Mouse (Mus musculus): ENCODE data around the gene Deaf1.

The Deaf1 gene

GRCm38 (mm10) chr7:141297926-141298650, 29.4 kb downstream of the Deaf1 start:
- no peak for DNase-seq (ENCODE audit: low spot score in 2 of 2)

GRCm38 (mm10) chr7:141294479-141294878, 33.0 kb downstream of the Deaf1 start:
- no peak for DNase-seq (ENCODE audit: low spot score in 2 of 2)

- DNase-seq (ENCODE audit: low spot score in 2 of 2): peak in 1 of 2 experiments; percentile 34
Observed at GRCm38 (mm10) chr7:141293852-141294471, 33.5 kb downstream of the Deaf1 start.

GRCm38 (mm10) chr7:141292583-141293388, 34.7 kb downstream of the Deaf1 start:
- no peak for DNase-seq (ENCODE audit: low spot score in 2 of 2)

- no peak for DNase-seq (ENCODE audit: low spot score in 2 of 2)
Observed at GRCm38 (mm10) chr7:141291921-141292582, 35.4 kb downstream of the Deaf1 start, which contains the start of gene Drd4. Gene Drd4, plus strand, starts transcription at chr7:141292006.

- DNase-seq (ENCODE audit: low spot score in 2 of 2): no peak
Observed at GRCm38 (mm10) chr7:141288042-141288441, 39.4 kb downstream of the Deaf1 start.

- no peak for DNase-seq (ENCODE audit: low spot score in 2 of 2)
Observed at GRCm38 (mm10) chr7:141282756-141283155, 44.7 kb downstream of the Deaf1 start.

- no peak for DNase-seq (ENCODE audit: low spot score in 2 of 2)
Observed at GRCm38 (mm10) chr7:141281442-141281841, 46.0 kb downstream of the Deaf1 start.

- DNase-seq (ENCODE audit: low spot score in 2 of 2): no peak
Observed at GRCm38 (mm10) chr7:141278766-141279590, 48.5 kb downstream of the Deaf1 start, which contains the start of gene Sct. Gene Sct, minus strand, starts transcription at chr7:141279133.

GRCm38 (mm10) chr7:141277701-141278678, 49.5 kb downstream of the Deaf1 start:
- no peak for DNase-seq (ENCODE audit: low spot score in 2 of 2)

- DNase-seq (ENCODE audit: low spot score in 2 of 2): no peak
Observed at GRCm38 (mm10) chr7:141276546-141276945, 50.9 kb downstream of the Deaf1 start, which contains the start of gene Cdhr5. Gene Cdhr5, minus strand, starts transcription at chr7:141276786.

- no peak for DNase-seq (ENCODE audit: low spot score in 2 of 2)
Observed at GRCm38 (mm10) chr7:141275356-141275755, 52.1 kb downstream of the Deaf1 start.

- DNase-seq (ENCODE audit: low spot score in 2 of 2): no peak
Observed at GRCm38 (mm10) chr7:141270631-141271030, 56.9 kb downstream of the Deaf1 start.

- no peak for DNase-seq (ENCODE audit: low spot score in 2 of 2)
Observed at GRCm38 (mm10) chr7:141269273-141269545, 58.3 kb downstream of the Deaf1 start.

- DNase-seq (ENCODE audit: low spot score in 2 of 2): no peak
Observed at GRCm38 (mm10) chr7:141268466-141269272, 58.8 kb downstream of the Deaf1 start.

GRCm38 (mm10) chr7:141265739-141266561, 61.5 kb downstream of the Deaf1 start, which contains the start of gene Irf7:
Gene Irf7, minus strand, starts transcription at chr7:141266481.
- DNase-seq (ENCODE audit: low spot score in 2 of 2): peak; percentile 69 to 72

GRCm38 (mm10) chr7:141265411-141265738, 62.1 kb downstream of the Deaf1 start:
- no peak for DNase-seq (ENCODE audit: low spot score in 2 of 2)

- DNase-seq (ENCODE audit: low spot score in 2 of 2): no peak
Observed at GRCm38 (mm10) chr7:141264761-141265410, 62.6 kb downstream of the Deaf1 start.

All from urinary bladder, postnatal 36 days (tissue).